Mouse (Mus musculus): Measurements from ENCODE around the gene 4931422A03Rik. TPM values are rescaled to one million over a fixed set of nuclear protein-coding genes. Genes with fewer than 3 reads are reported as not detected.

Gene 4931422A03Rik
- polyA plus RNA-seq, 1 experiment from 2014 or later: 1.5 TPM

GRCm38 (mm10) chr2:104035595-104035994 is 7.4 kb upstream of the 4931422A03Rik start:
- H3K4me2 ChIP-seq (ENCODE audit: low read depth, severe bottlenecking): no peak overlapping the region
- DNase-seq (ENCODE audit: low spot score) (no peak), ATAC-seq (ENCODE audit: insufficient number of reproducible peaks, low FRiP score, low TSS enrichment, low read depth) (no peak)
- no peaks in the 10 kb centered on the region for H3K27me3 ChIP-seq (ENCODE audit: control insufficient read depth, insufficient read depth, low read length)
- no peaks in the 10 kb centered on the region for H3K4me1 ChIP-seq (ENCODE audit: control insufficient read depth, insufficient read depth, low read length)
- no peak overlapping the region for H3K27ac ChIP-seq (replicated peaks; ENCODE audit: low read depth, low read length)
- H3K4me3 ChIP-seq (ENCODE audit: low read depth, low read length): no peak overlapping the region
- H3K36me3 ChIP-seq (ENCODE audit: control insufficient read depth, insufficient read depth, low read length): peaks cover 8% of the 10 kb centered on the region
- no peaks in the 10 kb centered on the region for H3K9me3 ChIP-seq (ENCODE audit: control insufficient read depth, low read length)
- WGBS: 86% methylated on average over 6 of the region's 6 CpGs
- H3K9ac ChIP-seq (ENCODE audit: low read length): no peak overlapping the region

GRCm38 (mm10) chr2:104034832-104035472 is 6.8 kb upstream of the 4931422A03Rik start:
- Histone ChIP-seq H3K27ac (replicated peaks; ENCODE audit: low read depth, low read length) (no peak overlapping the region), H3K4me2 (ENCODE audit: low read depth, severe bottlenecking) (no peak overlapping the region), H3K4me3 (ENCODE audit: low read depth, low read length) (no peak overlapping the region), H3K4me1 (ENCODE audit: control insufficient read depth, insufficient read depth, low read length) (no peaks in the 10 kb centered on the region), H3K9ac (ENCODE audit: low read length) (no peak overlapping the region), H3K36me3 (ENCODE audit: control insufficient read depth, insufficient read depth, low read length) (peaks cover 8% of the 10 kb centered on the region; the same call in 1 of the 2 replicates), H3K27me3 (ENCODE audit: control insufficient read depth, insufficient read depth, low read length) (no peaks in the 10 kb centered on the region), H3K9me3 (ENCODE audit: control insufficient read depth, low read length) (no peaks in the 10 kb centered on the region)
- WGBS: 38% methylated on average over 3 of the region's 3 CpGs
- no peak for ATAC-seq (ENCODE audit: insufficient number of reproducible peaks, low FRiP score, low TSS enrichment, low read depth)
- peak; percentile 75 for DNase-seq (ENCODE audit: low spot score)

DNA sequence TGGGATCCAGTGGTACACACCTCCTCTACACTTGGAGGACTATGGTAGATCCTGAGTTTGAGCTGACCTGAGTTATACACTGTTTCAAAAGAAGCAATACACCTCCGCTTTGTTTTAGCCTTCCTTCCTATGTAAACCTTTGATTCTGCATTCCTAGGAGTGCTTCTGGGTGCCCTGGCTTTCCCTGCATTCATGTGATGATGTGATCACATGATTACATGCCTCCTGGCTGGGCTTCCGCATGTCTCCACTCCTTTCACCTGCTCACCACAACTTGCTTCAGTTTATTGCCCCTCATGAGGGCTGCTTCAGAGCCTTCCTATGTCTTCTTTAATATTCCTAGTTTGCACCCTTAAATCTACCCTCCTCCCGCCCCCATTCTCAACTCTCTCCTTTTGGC is 3.9 kb upstream of the 4931422A03Rik start:
- Histone ChIP-seq H3K27me3 (ENCODE audit: control insufficient read depth, insufficient read depth, low read length) (no peaks in the 10 kb centered on the region), H3K9me3 (ENCODE audit: control insufficient read depth, low read length) (no peaks in the 10 kb centered on the region), H3K9ac (ENCODE audit: low read length) (no peak overlapping the region), H3K4me3 (ENCODE audit: low read depth, low read length) (no peak overlapping the region), H3K4me1 (ENCODE audit: control insufficient read depth, insufficient read depth, low read length) (peaks cover 8% of the 10 kb centered on the region; the same call in 1 of the 2 replicates), H3K4me2 (ENCODE audit: low read depth, severe bottlenecking) (no peak overlapping the region), H3K36me3 (ENCODE audit: control insufficient read depth, insufficient read depth, low read length) (peaks cover 5% of the 10 kb centered on the region; the same call in 1 of the 2 replicates), H3K27ac (replicated peaks; ENCODE audit: low read depth, low read length) (no peak overlapping the region)
- no peak for DNase-seq (ENCODE audit: low spot score)
- 91% methylated on average over 3 of the region's 3 CpGs for WGBS
- no peak for ATAC-seq (ENCODE audit: insufficient number of reproducible peaks, low FRiP score, low TSS enrichment, low read depth)

DNA sequence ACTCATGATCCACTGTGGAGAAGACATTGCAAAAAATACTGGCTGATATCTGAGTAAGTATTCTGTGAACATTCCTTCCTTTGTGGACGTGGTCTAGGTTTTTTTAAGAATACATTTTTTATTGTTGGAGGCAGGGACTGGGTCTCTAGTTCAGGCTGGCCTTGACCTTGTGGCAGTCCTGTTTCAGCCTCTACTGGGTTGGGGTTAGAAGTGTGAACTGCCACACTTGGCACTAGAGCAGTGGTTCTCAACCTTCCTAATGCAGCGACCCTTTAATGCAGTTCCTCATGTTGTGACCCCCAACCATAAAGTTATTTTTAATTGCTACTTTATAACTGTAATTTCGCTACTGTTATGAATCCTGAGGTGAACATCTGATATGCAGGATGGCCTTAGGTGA is 2.2 kb upstream of the 4931422A03Rik start:
- 87% methylated on average over 3 of the region's 3 CpGs for WGBS
- no peak for DNase-seq (ENCODE audit: low spot score)
- Histone ChIP-seq H3K4me2 (ENCODE audit: low read depth, severe bottlenecking) (no peak overlapping the region), H3K27ac (replicated peaks; ENCODE audit: low read depth, low read length) (no peak overlapping the region), H3K36me3 (ENCODE audit: control insufficient read depth, insufficient read depth, low read length) (peaks cover 4% of the 10 kb centered on the region; the same call in 1 of the 2 replicates), H3K4me1 (ENCODE audit: control insufficient read depth, insufficient read depth, low read length) (peaks cover 8% of the 10 kb centered on the region; the same call in 1 of the 2 replicates), H3K4me3 (ENCODE audit: low read depth, low read length) (no peak overlapping the region), H3K9ac (ENCODE audit: low read length) (no peak overlapping the region), H3K9me3 (ENCODE audit: control insufficient read depth, low read length) (no peaks in the 10 kb centered on the region), H3K27me3 (ENCODE audit: control insufficient read depth, insufficient read depth, low read length) (no peaks in the 10 kb centered on the region)
- no peak for ATAC-seq (ENCODE audit: insufficient number of reproducible peaks, low FRiP score, low TSS enrichment, low read depth)

DNA sequence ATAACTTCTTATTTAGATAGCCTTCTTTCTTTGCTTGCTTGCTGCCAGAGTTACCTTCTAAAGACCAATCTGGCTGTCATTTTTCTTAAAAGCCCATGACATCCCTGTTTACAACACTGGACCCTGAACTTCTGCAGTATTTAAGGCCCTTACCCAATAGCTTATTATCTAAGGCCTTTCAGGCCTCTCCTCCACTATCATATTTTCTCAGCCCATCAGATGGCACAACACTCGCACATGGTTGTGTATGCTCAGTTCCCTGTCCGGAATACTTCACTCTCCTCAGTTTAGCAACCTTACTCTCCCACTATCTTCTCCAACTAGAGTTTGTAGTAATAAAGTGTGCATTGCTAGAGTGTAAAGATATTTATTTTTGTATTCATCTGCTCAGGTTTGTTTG is 913 bp upstream of the 4931422A03Rik start:
- peak overlapping the region; percentile 57; the same call in 1 of the 2 replicates for H3K4me2 ChIP-seq (ENCODE audit: low read depth, severe bottlenecking)
- peaks cover 8% of the 10 kb centered on the region; the same call in 1 of the 2 replicates for H3K4me1 ChIP-seq (ENCODE audit: control insufficient read depth, insufficient read depth, low read length)
- no peak overlapping the region for H3K27ac ChIP-seq (replicated peaks; ENCODE audit: low read depth, low read length)
- no peaks in the 10 kb centered on the region for H3K9me3 ChIP-seq (ENCODE audit: control insufficient read depth, low read length)
- peaks cover 2% of the 10 kb centered on the region; the same call in 1 of the 2 replicates for H3K36me3 ChIP-seq (ENCODE audit: control insufficient read depth, insufficient read depth, low read length)
- H3K27me3 ChIP-seq (ENCODE audit: control insufficient read depth, insufficient read depth, low read length): no peaks in the 10 kb centered on the region
- H3K4me3 ChIP-seq (ENCODE audit: low read depth, low read length): no peak overlapping the region
- DNase-seq (ENCODE audit: low spot score) (no peak), ATAC-seq (ENCODE audit: insufficient number of reproducible peaks, low FRiP score, low TSS enrichment, low read depth) (no peak)
- H3K9ac ChIP-seq (ENCODE audit: low read length): 0 out of 2 replicates have a peak overlapping the region, but pooled peaks have one; percentile 19
- 86% methylated on average over 2 of the region's 2 CpGs for WGBS

GRCm38 (mm10) chr2:104027458-104028138 is 563 bp downstream of the 4931422A03Rik start, which contains the start of gene Fbxo3:
Gene Fbxo3, plus strand, starts transcription at chr2:104027721.
- WGBS: under 1% methylated on average over 29 of the region's 44 CpGs

DNA sequence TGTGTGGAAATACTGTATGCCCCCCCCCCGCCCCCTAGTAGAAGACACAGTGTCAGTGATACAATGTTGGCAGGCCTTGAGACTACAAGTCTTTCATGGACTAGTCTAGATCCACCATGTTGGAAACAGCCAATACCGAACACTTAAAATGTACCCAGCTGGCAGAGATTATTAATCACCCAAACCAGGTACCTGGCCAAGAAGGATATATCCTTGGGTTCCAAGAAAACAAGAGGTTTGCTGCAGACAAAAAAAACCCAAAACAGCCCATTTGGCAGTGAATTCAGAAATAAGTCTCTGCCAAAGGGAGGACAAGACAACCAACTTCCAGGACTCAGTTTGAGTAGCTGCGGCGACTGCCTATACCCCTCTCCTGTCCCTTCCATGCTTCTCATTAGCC is 3.5 kb downstream of the 4931422A03Rik start:
- no peak overlapping the region for H3K4me3 ChIP-seq (ENCODE audit: low read depth, low read length)
- peaks cover 8% of the 10 kb centered on the region; the same call in 1 of the 2 replicates for H3K4me1 ChIP-seq (ENCODE audit: control insufficient read depth, insufficient read depth, low read length)
- H3K27ac ChIP-seq (replicated peaks; ENCODE audit: low read depth, low read length): no peak overlapping the region
- ATAC-seq (ENCODE audit: insufficient number of reproducible peaks, low FRiP score, low TSS enrichment, low read depth) (no peak), DNase-seq (ENCODE audit: low spot score) (no peak)
- H3K4me2 ChIP-seq (ENCODE audit: low read depth, severe bottlenecking): no peak overlapping the region
- no peaks in the 10 kb centered on the region for H3K36me3 ChIP-seq (ENCODE audit: control insufficient read depth, insufficient read depth, low read length)
- H3K9me3 ChIP-seq (ENCODE audit: control insufficient read depth, low read length): no peaks in the 10 kb centered on the region
- H3K27me3 ChIP-seq (ENCODE audit: control insufficient read depth, insufficient read depth, low read length): no peaks in the 10 kb centered on the region
- 85% methylated on average over 4 of the region's 4 CpGs for WGBS
- no peak overlapping the region for H3K9ac ChIP-seq (ENCODE audit: low read length)

More at GRCm38 (mm10) chr2:104027458-104028138, 563 bp downstream of the 4931422A03Rik start, which contains the start of gene Fbxo3:
- DNase-seq (ENCODE audit: low spot score): peak; percentile 90
- Histone ChIP-seq H3K4me2 (ENCODE audit: low read depth, severe bottlenecking) (peak within 1 kb of the TSS; percentile 57), H3K27ac (replicated peaks; ENCODE audit: low read depth, low read length) (no peak within 1 kb of the TSS), H3K4me1 (ENCODE audit: control insufficient read depth, insufficient read depth, low read length) (peaks cover 8% of the 10 kb centered on the region; the same call in 1 of the 2 replicates), H3K27me3 (ENCODE audit: control insufficient read depth, insufficient read depth, low read length) (no peaks in the 10 kb centered on the region), H3K36me3 (ENCODE audit: control insufficient read depth, insufficient read depth, low read length) (no peaks in the 10 kb centered on the region), H3K9me3 (ENCODE audit: control insufficient read depth, low read length) (no peaks in the 10 kb centered on the region), H3K4me3 (ENCODE audit: low read depth, low read length) (peak within 1 kb of the TSS; percentile 99), H3K9ac (ENCODE audit: low read length) (peak within 1 kb of the TSS; percentile 95)
- peak; percentile 94 for ATAC-seq (ENCODE audit: insufficient number of reproducible peaks, low FRiP score, low TSS enrichment, low read depth)

- Histone ChIP-seq H3K4me2 (ENCODE audit: low read depth, severe bottlenecking) (no peak overlapping the region), H3K27me3 (ENCODE audit: control insufficient read depth, insufficient read depth, low read length) (no peaks in the 10 kb centered on the region), H3K4me3 (ENCODE audit: low read depth, low read length) (no peak overlapping the region), H3K4me1 (ENCODE audit: control insufficient read depth, insufficient read depth, low read length) (no peaks in the 10 kb centered on the region), H3K9ac (ENCODE audit: low read length) (no peak overlapping the region), H3K27ac (replicated peaks; ENCODE audit: low read depth, low read length) (no peak overlapping the region), H3K36me3 (ENCODE audit: control insufficient read depth, insufficient read depth, low read length) (no peaks in the 10 kb centered on the region), H3K9me3 (ENCODE audit: control insufficient read depth, low read length) (no peaks in the 10 kb centered on the region)
- ATAC-seq (ENCODE audit: insufficient number of reproducible peaks, low FRiP score, low TSS enrichment, low read depth): no peak
- 85% methylated on average over 7 of the region's 7 CpGs for WGBS
- DNase-seq (ENCODE audit: low spot score): no peak
Measured at GRCm38 (mm10) chr2:104023096-104023495, 5.1 kb downstream of the 4931422A03Rik start.

All from limb, embryonic 11.5 days (tissue).